Mouse (Mus musculus): ENCODE data around the gene Cdc5l. TPM values are rescaled to one million over a fixed set of nuclear protein-coding genes. Genes with fewer than 3 reads are reported as not detected.

Gene Cdc5l
- 9.3 and 9.8 TPM in 2 replicates for polyA plus RNA-seq (2012; rRNA removed)

DNA sequence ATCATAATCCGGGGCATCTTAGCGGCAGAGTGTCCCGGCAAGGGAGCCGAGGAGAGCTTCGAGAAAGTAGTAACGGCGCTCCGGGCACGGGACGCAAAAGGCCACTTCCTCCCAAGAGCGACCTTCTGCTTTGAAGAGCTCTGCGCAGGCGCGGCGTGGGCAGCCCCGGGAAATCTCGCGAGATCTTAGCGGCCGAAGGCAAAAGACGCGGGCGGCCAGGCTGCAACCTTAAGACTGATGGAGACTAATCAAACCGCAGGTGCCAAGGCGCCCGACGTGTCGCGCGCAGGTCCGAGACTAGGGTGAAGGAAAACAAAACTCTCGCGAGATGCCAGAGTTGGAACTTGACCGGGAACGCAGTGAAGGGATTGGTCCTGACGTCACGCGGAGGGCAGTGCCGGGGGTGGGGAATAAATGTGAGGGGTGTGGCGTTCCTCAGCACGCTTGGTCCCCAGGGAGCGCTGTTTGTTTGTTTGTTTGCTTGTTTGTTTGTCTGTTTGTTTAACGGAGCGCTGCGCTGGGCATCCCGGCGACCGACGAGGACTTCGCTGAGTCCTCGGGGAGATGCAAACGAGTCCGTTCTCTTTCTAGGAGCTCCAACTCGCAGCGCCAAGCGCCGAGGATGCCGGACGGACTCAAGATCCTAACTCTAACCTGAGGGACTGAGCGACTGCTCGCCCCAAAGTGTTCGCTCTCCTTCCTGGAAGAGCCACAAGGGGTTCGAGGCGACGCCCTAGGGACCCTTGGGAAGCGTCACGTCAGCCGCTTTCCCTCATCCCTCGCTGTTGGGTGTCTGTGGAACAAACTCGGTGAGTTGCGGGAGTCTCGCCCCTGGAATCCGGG lies at the start of gene Cdc5l:
Gene Cdc5l, minus strand, starts transcription at position 319 of the 843 bp plus-strand sequence.
- TF ChIP-seq POLR2A (IDR thresholded peaks at IDR 0.05; ENCODE audit: control insufficient read depth, low read depth, low read length) = peak; percentile 82
- peak; percentile 18; the same call in 1 of the 2 replicates for TF ChIP-seq CTCF (IDR thresholded peaks at IDR 0.05; ENCODE audit: control insufficient read depth, insufficient read depth, insufficient replicate concordance, low read depth, low read length)
- Histone ChIP-seq H3K27ac (ENCODE audit: control insufficient read depth, insufficient read depth, low read depth, low read length) (peak within 1 kb of the TSS; percentile 96), H3K4me1 (ENCODE audit: control insufficient read depth, insufficient read depth, low read length) (no peaks in the 10 kb centered on the region; the same call in 1 of the 2 replicates), H3K27me3 (ENCODE audit: control insufficient read depth, insufficient read depth, low read length) (no peaks in the 10 kb centered on the region), H3K4me3 (ENCODE audit: control insufficient read depth, low read depth, low read length) (peak within 1 kb of the TSS; percentile 93), H3K36me3 (ENCODE audit: control insufficient read depth, insufficient read depth, low read length) (no peaks in the 10 kb centered on the region)

DNA sequence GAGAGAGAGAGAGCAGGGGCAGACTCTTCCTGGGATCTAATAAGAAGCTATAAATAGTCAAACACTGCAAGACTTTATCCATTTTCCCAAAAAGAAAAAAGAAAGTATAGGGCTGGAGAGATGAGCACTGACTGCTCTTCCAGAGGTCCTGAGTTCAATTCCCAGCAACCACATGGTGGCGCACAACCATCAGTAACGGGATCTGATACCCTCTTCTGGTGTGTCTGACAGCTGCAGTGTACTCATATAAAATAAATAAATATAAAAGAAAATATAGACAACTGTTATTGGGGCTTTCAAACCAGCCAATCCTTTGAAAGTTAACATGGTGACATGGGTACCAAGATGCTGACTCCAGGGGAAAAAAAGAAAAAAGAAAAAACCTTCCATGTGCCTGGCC lies 46.9 kb upstream of the Cdc5l start:
- no peak overlapping the region for H3K27ac ChIP-seq (ENCODE audit: control insufficient read depth, insufficient read depth, low read depth, low read length)
- no peak overlapping the region for H3K4me3 ChIP-seq (ENCODE audit: control insufficient read depth, low read depth, low read length)
- no peaks in the 10 kb centered on the region for H3K36me3 ChIP-seq (ENCODE audit: control insufficient read depth, insufficient read depth, low read length)
- TF ChIP-seq POLR2A (IDR thresholded peaks at IDR 0.05; ENCODE audit: control insufficient read depth, low read depth, low read length) = no peak
- TF ChIP-seq CTCF (IDR thresholded peaks at IDR 0.05; ENCODE audit: control insufficient read depth, insufficient read depth, insufficient replicate concordance, low read depth, low read length) = no peak
- no peaks in the 10 kb centered on the region for H3K27me3 ChIP-seq (ENCODE audit: control insufficient read depth, insufficient read depth, low read length)
- no peaks in the 10 kb centered on the region for H3K4me1 ChIP-seq (ENCODE audit: control insufficient read depth, insufficient read depth, low read length)

DNA sequence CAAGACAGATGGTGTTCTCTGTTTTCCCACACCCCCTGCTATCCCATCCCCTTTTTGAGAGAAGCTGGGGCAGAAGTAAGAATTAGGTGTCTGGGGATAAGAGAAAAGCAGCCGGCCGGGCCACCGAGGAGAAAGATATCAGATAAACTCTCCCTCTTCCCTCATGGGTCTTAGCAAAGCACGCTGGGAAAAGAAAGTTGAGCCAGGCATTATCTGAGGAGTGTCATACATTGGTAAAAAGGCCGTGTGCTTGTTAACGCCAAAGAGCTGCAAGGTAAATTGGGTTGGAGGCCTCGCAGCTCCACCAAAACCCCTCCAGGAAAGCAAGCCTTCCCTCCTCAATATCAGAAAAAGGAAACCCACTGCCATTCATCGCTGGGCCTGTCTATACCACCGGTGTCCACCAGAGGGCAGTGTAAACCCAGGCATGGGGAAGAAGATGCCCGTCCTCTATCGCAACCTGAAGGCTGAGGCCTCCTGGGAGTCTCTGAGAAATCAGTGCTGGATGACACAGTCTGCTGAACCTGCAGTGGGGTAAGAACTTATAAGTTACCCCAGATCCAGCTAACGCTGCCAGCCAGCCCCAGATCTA lies 44.8 kb upstream of the Cdc5l start:
- Histone ChIP-seq H3K27me3 (ENCODE audit: control insufficient read depth, insufficient read depth, low read length) (no peaks in the 10 kb centered on the region), H3K4me3 (ENCODE audit: control insufficient read depth, low read depth, low read length) (no peak overlapping the region), H3K36me3 (ENCODE audit: control insufficient read depth, insufficient read depth, low read length) (no peaks in the 10 kb centered on the region; the same call in 1 of the 2 replicates), H3K4me1 (ENCODE audit: control insufficient read depth, insufficient read depth, low read length) (peaks cover 11% of the 10 kb centered on the region), H3K27ac (ENCODE audit: control insufficient read depth, insufficient read depth, low read depth, low read length) (no peak overlapping the region)
- TF ChIP-seq CTCF (IDR thresholded peaks at IDR 0.05; ENCODE audit: control insufficient read depth, insufficient read depth, insufficient replicate concordance, low read depth, low read length) (peak; percentile 98), POLR2A (IDR thresholded peaks at IDR 0.05; ENCODE audit: control insufficient read depth, low read depth, low read length) (no peak)

DNA sequence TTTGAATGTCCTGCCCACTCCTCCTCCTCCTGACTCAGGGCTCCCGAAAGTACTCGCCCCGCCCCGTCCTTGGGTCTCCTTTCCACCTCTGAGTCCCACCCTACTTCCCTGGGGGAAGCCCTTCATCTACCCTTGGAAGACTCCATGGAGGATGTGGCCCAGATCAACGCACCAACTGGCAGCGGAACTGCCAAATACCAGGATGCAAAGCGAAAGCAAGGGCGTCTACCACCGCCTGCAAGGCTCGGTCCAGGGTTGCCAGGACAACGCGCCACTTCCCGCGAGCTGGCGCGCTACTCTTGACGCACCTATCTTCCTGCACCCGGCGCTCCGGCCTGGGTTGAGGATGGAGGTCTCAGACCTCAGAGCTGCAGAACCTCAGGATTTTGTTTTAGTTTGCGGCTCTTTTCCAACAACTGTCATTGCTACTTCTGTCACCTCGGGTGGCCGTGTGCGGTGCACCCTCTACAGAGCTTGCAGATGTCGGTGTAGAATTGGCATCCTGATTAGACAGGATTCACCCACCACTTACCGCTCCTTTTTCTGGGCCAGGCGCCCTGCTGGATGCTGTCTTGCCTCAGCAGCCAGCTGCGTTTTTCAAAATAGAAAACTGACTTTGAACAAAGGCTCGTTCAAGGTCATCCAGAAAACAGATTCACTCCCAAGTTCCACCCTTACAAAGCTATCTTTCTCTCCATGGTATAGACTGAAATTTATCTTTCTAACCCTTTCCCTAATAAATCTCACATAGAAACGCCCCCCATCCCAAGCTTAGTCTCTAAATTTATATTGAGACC lies 41.3 kb upstream of the Cdc5l start, which contains the start of gene Spats1:
Gene Spats1, minus strand, starts transcription at position 747 of the 797 bp plus-strand sequence.
- peak within 1 kb of the TSS; percentile 86 for H3K4me3 ChIP-seq (ENCODE audit: control insufficient read depth, low read depth, low read length)
- no peak for TF ChIP-seq CTCF (IDR thresholded peaks at IDR 0.05; ENCODE audit: control insufficient read depth, insufficient read depth, insufficient replicate concordance, low read depth, low read length)
- TF ChIP-seq POLR2A (IDR thresholded peaks at IDR 0.05; ENCODE audit: control insufficient read depth, low read depth, low read length) = peak; percentile 90
- peaks cover 11% of the 10 kb centered on the region for H3K4me1 ChIP-seq (ENCODE audit: control insufficient read depth, insufficient read depth, low read length)
- H3K27me3 ChIP-seq (ENCODE audit: control insufficient read depth, insufficient read depth, low read length) = no peaks in the 10 kb centered on the region
- no peaks in the 10 kb centered on the region; the same call in 1 of the 2 replicates for H3K36me3 ChIP-seq (ENCODE audit: control insufficient read depth, insufficient read depth, low read length)
- peak within 1 kb of the TSS; percentile 75 for H3K27ac ChIP-seq (ENCODE audit: control insufficient read depth, insufficient read depth, low read depth, low read length)

DNA sequence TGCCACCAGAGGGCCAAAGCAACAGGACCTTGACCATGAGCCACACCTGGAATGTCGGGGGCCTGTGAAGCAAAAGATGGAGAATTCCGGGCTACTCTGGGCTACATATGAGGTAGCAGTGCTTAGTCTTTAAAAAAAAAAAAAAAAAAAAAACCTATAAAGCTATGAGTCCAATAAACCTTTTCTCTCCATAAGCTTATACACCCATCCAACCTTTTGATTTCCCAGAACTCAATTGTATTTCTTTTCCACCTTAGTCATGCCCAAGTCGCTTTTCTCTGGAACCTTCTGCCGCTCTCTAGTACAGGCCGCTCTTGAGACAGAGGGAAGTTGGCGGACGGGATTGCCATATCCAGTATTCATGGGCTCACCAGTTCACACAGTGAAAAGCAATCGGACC lies 40.6 kb upstream of the Cdc5l start:
- Histone ChIP-seq H3K27me3 (ENCODE audit: control insufficient read depth, insufficient read depth, low read length) (no peaks in the 10 kb centered on the region), H3K36me3 (ENCODE audit: control insufficient read depth, insufficient read depth, low read length) (no peaks in the 10 kb centered on the region; the same call in 1 of the 2 replicates), H3K4me1 (ENCODE audit: control insufficient read depth, insufficient read depth, low read length) (peaks cover 11% of the 10 kb centered on the region), H3K27ac (ENCODE audit: control insufficient read depth, insufficient read depth, low read depth, low read length) (peak overlapping the region; percentile 75), H3K4me3 (ENCODE audit: control insufficient read depth, low read depth, low read length) (peak overlapping the region; percentile 86)
- no peak for TF ChIP-seq CTCF (IDR thresholded peaks at IDR 0.05; ENCODE audit: control insufficient read depth, insufficient read depth, insufficient replicate concordance, low read depth, low read length)
- TF ChIP-seq POLR2A (IDR thresholded peaks at IDR 0.05; ENCODE audit: control insufficient read depth, low read depth, low read length) = no peak

DNA sequence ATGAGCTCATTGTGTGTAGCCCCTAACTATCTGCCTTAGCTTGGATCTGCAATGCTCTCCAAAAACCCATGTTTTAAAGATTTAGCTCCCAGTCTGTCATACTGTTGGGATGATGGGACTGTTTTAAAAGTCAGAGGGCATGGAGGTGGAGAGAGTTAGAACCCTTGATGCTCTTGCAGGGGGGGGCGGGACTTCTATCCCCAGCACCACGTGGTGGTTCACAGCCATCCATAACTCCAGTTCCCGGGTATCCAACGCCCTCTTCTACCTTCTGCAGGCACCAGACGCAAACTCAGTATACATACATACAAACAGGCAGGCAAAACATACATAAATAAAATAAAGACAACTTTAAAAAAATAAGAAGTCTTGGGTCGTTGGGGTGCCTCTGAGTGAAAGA lies 40.1 kb upstream of the Cdc5l start:
- H3K4me1 ChIP-seq (ENCODE audit: control insufficient read depth, insufficient read depth, low read length) = peaks cover 11% of the 10 kb centered on the region
- H3K27me3 ChIP-seq (ENCODE audit: control insufficient read depth, insufficient read depth, low read length) = no peaks in the 10 kb centered on the region
- H3K4me3 ChIP-seq (ENCODE audit: control insufficient read depth, low read depth, low read length) = peak overlapping the region; percentile 58; the same call in 1 of the 2 replicates
- H3K27ac ChIP-seq (ENCODE audit: control insufficient read depth, insufficient read depth, low read depth, low read length) = no peak overlapping the region
- TF ChIP-seq CTCF (IDR thresholded peaks at IDR 0.05; ENCODE audit: control insufficient read depth, insufficient read depth, insufficient replicate concordance, low read depth, low read length) (no peak), POLR2A (IDR thresholded peaks at IDR 0.05; ENCODE audit: control insufficient read depth, low read depth, low read length) (no peak)
- no peaks in the 10 kb centered on the region; the same call in 1 of the 2 replicates for H3K36me3 ChIP-seq (ENCODE audit: control insufficient read depth, insufficient read depth, low read length)
